Mouse (Mus musculus) skeletal muscle tissue, adult 2 months (tissue): ENCODE measurements around the gene Hoxa4.

Experiments
- DNase-seq: peaks from one replicate; pipeline ENCODE4 v3.0.0-alpha.2; 2012; ENCODE audit warnings: low read depth, low spot score

Hoxa4 gene

DNA sequence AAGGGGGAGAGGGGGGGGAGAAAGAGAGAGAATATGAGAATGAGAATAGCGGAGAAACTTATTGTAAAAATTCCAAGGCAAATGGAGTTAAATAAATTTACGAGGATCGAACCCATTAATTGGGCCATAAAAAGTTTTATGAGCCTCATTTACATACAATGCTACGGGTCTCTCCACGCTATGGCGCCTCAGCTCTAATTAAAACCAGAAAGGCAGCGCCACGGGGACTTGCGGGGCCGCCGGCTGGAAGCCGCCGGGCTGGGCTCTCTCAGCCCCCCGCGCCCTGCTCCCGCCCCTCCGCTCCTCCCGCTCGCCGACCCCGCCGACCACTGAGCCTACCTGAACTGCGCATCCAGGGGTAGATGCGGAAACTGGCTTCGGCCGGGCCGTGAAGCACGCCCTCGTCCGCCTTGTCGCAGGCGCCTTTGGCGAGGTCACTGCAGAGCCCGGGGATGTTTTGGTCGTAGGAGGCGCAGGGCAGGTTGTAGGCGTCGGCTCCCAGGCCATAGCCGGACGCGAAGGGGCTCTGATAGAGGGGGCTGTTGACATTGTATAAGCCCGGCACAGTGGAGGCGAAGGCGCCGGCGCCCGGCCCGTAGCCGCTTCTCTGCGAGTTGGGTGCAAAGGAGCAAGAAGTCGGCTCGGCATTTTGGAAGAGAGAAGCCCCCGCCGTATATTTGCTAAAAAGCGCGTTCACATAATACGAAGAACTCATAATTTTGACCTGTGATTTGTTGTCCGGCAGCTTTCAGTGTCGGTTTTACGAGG, 25.3 kb upstream of the Hoxa4 start:
- no peak for DNase-seq

DNA sequence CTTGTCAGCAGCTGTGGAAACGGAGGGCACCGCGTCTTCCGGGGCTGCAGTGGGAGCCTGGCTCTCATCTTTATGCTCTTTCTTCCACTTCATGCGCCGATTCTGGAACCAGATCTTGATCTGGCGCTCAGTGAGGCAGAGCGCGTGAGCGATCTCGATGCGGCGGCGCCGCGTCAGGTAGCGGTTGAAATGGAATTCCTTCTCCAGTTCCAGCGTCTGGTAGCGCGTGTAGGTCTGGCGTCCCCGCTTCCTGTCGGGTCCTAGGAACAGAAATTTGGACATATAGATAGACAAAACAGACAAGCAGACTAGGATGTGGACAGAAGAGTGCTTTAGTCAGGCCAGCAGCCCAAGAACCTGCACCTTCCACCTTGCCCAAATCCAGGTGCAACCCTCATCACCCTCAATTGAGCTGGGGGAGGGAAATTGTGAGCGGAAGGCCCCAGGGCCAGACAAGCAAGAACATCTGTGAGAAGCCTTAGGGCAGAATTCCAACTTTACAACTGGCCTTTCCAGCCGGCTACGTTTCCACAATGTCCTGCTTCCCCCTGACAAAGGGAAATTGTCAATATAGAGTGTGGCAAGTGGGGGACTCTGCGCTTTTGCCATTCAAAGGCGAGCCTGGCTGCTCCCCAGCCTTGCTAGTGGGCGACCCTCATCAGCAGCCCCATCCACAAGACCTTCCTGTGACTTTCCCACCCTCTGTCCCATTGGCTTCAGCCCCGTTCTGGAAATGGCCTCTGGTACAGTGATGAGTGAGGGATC, 24.4 kb upstream of the Hoxa4 start:
- DNase-seq = no peak

DNA sequence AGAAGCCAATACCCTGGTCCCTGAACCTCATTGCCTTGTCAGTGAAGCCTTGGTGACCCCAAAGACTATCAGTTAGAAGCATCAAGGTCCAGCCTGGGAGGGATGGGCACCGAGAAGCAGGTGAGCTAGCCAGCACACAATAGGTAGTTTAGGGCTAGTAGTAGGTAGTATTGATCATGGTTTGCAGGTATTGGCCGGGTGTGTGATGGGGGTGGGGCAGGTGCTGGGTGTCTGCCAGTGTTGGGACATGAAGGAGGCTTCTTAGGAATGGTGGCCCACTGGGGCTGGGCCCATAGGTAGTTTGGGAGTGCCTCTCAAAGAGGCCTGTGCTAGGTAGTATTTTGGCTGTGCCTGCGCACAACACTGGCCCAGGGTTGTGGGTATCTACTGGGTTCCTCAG, 23.5 kb upstream of the Hoxa4 start:
- no peak for DNase-seq

DNA sequence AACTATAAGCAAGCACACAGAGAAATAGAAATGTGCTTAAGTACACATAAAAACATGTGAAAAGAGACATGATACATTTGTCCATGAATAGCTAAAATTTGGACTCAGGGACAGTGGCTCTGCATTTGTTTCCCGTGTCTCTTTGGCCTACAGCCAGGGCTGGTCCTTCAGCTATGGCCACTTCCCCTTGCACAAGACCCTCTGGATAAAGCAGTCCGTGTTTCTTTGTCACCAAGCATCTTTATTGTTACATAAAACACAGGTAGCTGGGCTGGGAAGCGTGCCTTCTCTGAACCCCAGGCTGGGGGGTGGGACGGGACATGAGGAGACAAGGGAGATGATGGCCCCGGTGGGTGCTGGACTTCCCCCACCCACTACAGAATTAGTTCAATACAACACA, 22.7 kb upstream of the Hoxa4 start:
- DNase-seq = no peak

DNA sequence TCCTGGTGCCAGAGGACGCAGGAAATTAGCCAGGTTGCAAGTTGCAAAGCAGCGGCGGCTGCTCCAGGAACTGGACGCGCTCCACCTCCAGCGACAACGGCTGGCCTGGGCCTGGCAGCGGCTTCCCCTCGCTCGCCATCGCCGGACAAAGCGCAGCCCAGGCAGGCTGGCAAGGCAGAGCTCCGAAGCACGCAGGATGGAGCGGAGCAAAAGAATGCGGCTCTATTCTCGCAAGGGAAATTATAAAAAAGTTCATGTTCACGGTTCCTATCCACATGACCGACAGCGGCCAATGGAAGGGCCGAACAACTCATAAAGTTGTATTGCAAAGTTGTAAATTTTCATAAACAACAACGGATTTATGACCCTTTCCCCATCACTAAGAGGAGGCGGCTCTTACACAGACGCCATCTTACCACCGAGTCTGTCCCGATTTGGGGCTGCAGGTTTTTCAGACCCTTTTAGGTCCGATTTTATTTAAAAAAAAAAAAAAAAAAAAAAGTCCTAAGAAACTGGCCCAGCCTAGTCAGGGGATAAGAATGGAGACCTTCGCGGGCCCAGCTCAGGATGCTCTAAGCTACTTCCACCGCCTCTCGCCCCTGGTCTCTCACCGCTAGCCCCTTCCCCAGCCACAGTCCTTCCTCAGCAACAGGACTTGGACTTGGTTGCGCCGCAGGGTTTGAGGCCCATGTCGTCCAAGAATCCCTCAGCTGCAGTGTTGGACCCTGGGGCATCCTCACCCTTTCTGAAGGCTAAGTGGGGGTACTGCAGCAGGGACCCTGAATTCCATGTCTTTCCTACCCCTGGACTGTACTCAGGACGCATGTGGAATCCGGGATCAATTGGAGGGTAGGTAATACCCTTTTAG, 21.8 kb upstream of the Hoxa4 start, which contains the start of the genes Hoxa3 and Gm28308:
TSS of gene Hoxa3 (minus strand) at position 218 of the 868 bp plus-strand sequence.
TSS of gene Gm28308 (minus strand) at position 221 of the 868 bp plus-strand sequence.
- peak; percentile 82 for DNase-seq

DNA sequence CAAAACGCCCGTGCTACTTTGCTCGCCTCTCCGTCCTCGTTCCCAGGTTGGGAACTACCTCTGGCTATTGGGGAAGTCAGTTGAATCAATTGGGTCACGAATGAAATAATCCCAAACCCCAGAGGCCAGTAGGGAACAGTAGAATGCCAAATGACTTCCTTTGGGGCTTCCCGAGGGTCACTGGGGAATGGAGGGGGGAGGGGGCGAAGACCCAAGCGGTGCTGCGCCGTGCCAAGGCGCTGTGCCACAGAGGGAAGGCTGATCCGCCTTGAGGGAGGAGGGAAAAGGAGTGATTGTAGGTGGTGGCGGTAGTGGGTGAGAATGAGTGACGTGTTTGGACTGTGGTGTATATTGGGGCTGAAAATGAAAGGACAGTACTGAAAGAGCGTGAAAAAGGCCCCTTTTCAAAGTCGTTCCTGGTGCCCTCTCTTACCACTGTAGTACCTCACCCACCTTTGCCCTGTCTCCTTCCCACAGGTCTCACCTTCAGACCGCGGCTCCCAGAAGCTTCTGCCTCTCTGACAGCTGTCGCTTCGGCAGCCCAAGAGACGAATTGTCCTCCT, 21.1 kb upstream of the Hoxa4 start:
- DNase-seq = no peak

DNA sequence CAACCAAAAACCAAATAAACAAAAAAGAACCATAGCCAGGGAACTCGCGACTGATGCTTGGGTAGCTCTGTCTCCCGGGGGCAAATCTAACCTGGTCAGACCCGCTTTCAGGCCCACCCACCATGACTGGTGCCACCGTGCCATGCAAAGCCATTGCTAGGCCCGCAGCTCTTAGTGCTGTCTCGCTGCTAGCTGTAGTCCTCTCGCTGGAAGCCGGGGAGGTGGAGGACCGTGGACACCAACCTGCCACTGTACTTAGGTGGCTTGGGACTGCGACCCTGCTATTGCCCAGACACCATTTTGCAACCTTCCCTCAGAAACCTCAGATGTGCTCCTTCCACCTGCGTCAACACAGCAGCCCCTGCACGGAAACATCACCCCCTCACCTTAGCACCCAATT, 20.4 kb upstream of the Hoxa4 start:
- DNase-seq = no peak

DNA sequence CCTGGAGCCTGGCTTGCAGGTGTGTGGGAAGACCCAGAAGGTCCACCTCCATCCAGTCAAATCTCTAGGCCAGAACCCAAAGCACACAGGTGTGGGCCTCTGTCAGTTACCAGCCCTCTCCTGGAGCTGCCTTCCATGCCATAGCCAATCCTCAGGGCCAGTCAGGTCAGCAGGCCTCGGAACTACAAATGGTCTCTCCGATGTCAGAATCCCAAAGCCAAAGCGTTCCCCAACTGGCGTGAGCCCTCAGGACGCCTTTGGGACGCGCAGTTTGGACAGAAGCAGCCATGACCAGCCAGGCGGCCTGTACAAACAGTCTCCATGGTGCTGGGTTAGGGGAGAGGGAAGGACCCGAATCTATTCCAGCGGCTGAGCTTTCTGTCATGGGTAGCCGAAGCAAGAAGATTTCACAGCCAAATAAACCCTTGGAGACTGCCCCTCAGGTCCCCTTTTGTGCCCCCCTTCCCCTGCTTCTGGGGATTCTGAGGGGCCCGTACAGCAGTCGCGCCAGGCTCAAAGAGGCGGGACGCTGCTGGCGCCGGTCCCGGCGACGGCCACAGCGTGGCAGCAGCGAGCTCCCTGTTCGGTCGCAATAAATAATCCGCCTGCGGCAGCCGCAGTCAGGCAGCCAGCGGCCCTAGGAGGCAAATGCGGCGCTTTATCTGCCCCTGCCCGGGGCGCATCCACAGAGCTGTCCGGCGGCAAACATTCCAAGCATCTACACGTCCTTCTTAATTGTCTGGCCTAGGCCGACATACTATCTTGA, 19.8 kb upstream of the Hoxa4 start:
- peak; percentile 77 for DNase-seq

DNA sequence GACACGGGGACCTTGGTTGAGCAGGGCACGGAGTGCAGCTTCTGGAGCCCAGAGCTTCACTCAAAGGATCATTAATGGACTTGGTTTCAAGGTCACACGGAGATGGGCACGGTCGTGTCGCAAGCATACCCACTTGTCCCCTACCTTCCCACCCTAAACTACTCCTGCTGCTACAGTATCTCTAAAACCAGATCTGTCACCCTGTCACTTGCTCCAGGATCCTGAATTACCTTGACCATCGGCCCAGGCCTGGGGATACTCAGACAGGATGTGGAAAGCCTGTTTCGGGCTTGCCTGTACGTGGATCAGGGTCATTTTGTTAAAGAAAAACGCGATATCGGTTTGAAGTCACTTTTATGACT, 18.1 kb upstream of the Hoxa4 start:
- DNase-seq = no peak

DNA sequence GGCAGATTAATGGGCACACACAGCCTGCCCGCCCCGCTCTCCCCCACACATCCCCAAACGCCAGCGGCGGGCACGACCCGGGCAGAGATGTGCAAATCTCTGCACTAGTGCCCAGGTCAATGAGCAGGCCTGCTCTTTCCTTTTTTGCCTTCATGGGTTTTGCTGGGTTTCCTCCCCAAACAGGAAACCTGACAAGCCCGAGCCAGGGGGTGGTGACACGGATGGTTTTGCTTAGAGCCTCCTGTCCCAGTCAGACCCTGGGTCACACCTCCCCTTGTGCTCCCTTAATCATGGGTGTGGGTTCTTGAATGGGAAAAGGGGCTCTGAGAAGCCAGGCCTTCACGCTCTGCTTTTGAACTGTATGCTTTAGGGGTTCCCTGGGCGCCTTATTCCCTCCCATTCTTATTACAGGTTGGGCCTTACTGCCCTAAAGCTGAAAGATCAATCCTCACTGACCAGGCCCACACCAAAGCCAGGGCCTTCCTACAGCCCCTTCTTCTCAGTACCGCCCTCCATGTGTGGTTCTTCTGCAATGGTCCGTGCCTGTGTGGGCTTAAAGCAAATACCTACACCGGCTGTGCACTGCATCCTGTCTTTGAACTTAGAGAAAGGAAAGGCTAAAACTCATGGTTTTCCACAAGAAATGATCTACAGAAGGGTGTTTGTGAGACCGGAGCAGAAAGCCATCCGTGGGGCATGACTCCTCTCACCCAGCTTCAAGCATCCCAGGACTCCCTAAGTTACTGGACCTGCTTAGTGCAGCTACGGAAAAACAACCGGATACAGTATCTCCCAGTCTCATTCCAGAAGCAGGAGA, 17.5 kb upstream of the Hoxa4 start:
- no peak for DNase-seq

DNA sequence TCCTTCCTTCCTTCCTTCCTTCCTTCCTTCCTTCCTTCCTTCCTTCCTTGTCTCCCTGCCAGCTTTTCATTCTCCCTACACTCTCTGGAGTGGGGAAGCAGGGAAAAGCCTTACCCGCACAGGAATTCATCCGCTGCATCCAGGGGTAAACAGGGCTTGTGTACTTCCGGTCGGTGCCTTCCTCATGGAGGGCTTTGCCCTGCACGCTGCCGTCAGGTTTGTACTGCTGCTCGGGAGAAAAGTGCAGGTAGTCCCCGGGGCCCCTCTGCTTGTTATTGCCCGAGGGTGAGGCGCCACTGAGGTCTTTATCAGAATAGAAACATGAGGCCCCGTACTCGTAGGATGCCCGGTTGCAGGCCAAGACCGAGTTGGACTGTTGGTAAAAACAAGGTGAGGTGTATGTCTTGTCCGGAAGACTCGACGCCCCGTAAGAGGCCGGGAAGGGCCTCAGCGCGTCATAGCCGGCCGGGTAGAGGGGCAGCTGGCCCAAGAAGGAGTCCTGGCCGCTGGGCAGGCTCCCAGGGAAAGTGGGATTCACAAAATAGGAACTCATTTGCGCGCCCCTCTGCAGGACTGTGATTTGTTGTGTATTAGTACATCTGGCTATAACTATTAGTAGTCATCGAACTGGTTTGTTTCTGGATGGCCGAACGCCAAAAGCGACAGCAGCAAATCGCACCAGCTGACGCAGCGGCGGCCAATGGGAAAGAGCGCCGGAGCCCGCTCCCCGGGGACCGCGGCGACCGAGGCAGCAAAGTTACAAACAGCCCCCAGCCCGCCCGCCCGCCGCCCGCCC, 16.7 kb upstream of the Hoxa4 start, which contains the start of gene Hoxa6:
TSS of gene Hoxa6 (minus strand) at position 651 of the 796 bp plus-strand sequence.
- DNase-seq = no peak

DNA sequence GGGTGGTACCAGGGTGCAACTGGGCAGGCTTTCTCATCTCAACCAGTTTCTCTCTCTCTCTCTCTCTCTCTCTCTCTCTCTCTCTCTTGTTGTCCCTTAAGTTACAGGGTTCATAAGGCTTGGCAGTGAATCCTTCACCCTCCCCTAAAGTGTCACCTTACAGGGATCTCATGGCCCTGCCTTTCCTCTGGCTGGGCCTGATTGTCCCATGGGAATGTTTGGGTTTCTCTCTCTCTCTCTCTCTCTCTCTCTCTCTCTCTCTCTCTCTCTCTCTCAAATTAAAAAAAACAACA, 16.1 kb upstream of the Hoxa4 start:
- no peak for DNase-seq

DNA sequence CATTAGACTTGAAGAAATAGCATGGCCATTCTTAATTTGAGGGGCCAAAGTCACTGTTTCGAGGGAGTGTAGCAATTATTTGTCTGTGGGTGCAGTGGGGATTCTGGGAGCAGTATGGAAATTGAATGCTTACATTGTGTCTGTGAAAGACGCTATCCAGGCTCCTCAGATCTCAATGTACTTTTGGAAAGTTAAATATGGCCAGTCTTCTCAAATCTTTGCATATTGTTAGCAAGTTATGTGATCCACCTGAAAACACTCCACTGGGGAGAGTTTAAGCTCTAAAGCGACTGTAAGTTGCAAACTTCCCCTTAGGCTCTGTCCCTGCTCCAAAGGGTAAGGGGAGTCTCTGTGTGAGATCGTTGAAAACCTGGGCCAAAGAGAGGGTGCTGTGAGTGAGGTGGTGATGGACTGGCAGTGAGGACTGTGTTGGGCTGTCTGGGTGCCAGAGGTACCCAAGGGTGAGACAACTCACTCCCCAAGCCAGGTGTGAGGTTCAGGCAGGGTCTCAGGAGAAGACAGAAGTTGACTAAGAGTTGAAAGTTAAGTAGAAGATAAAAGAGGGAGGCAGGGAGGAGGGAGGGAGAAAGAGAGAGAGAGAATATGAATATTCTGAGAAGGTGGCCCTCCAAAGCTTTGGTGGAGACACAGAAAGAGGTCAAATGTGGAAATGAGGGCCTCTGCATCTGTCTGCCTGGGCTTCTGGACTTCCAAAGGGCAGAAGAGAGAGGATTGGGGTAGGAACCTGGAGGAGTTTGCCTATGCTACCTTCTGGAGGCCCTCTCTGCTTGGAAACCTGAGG, 15.5 kb upstream of the Hoxa4 start:
- no peak for DNase-seq

DNA sequence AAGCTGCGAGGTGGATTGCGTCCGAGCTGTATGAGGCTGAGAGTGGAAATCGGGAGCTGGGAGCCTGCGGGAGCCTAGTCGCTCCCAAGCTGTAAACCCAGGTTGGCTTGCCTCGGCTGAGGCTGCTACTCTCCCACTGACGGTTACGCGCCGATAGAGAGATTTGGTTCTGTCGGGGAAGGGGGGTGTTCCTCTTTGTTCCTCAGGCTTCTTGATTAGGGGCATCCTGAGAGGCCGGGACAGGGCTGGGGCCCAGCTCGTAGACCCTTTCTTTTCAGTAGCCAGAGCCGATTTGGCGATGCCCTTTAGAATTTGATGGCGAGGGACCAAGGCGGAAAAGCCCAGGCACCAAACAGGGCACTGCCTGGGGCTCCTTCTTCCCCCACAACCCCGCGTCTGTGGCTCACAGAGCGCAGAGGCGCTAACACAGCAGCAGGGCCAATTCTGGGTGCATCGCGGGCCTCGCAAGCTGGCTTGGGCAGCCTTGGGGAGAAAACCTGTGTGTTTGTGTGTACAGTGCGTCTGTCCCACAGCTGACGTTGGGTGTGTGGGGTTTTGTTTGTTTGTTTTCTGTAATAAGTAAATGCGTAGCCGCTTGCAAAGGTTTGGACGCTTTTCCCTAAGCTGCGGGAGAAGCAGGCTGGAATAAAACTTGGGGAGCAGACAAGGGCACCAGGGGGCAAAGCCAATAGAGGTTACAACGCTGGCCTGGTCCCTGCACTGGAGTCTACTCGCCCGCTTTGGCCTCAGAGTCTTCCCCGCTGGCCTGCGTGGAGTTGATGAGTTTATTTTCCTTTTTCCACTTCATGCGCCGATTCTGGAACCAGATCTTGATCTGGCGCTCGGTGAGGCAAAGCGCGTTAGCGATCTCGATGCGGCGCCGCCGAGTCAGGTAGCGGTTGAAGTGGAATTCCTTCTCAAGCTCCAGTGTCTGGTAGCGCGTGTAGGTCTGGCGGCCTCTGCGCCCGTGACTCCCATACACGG, 14.4 kb upstream of the Hoxa4 start:
- DNase-seq = no peak

DNA sequence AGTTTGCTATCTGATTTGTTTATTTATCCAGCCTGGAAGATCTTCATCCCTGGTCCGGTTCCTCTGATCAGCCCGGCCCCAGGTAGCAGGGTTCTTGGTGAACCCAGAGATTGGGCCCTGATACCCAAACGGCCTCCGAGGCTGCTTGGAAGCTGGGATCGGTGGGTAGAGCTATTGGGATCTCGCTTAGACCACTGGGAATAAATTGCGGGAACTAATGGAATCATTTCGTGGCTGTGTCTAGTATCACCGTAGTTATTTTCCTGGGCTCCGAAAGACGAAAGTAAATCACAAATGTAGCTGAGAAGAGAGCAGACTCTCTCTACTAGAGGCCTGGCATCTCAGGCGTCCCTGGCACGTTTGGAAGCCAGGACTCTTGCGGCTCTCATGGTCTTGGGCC, 13.7 kb upstream of the Hoxa4 start:
- no peak for DNase-seq

DNA sequence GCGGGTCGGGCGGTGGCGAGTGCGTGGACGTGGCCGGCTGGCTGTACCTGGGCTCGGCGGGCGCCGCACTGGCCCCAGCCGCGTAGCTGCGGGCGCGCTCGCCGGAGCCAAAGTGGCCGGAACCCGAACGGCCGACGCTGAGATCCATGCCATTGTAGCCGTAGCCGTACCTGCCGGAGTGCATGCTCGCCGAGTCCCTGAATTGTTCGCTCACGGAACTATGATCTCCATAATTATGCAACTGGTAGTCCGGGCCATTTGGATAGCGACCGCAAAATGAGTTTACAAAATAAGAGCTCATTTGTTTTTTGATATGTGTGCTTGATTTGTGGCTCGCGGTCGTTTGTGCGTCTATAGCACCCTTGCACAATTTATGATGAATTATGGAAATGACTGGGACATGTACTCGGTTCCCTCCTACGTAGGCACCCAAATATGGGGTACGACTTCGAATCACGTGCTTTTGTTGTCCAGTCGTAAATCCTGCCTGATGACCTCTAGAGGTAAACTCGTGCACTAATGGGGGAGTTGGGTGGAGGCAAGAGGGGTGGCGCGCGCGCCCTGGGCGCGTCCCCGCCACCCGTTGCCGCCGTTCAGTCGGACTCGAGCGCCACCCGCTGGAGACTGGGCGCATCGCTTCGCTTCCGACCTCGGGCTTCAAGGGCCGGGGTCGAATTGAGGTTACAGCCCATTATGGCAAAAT, 12.6 kb upstream of the Hoxa4 start, which contains the start of gene Hoxa5:
TSS of gene Hoxa5 (minus strand) at position 538 of the 703 bp plus-strand sequence.
- DNase-seq = peak; percentile 84
